Mouse (Mus musculus) Patski (cell line): ENCODE measurements at regions not wholly inside any gene's neighbourhood (a gene's known extent, or its start where the extent isn't known, plus 50 kb on each side); places are given as distances from the start of the nearest gene placed in this dataset.

Experiments
- ATAC-seq: fragments of 100-300 bp; one replicate; pipeline ENCODE4 v1.8.0; 2021
- CTCF ChIA-PET: fragments of 350-600 bp; sonication (Branson Sonifier 250); formaldehyde crosslinking; loops from one replicate; lab custom pipeline; 2022; ENCODE audit warnings: inconsistent platforms; lab: Charles Lee
- POLR2A ChIA-PET: fragments of 350-600 bp; sonication (Branson Sonifier 250); formaldehyde crosslinking; loops from one replicate; lab custom pipeline; 2022; ENCODE audit warnings: antibody characterized with exemption, inconsistent platforms; lab: Charles Lee
- DNase-seq: peaks from one replicate; pipeline ENCODE4 v3.0.0-alpha.2; 2011; ENCODE audit warnings: low read depth, low spot score
- H3K27me3 ChIP-seq: fragments of 371-371 bp; one replicate; pipeline ENCODE4 v1.5.1; 2021
- CTCF ChIP-seq: fragments of 100-300 bp; IDR thresholded peaks from one replicate; pipeline ENCODE4 v1.5.1; 2021
- in situ Hi-C: fragments of 300-500 bp; cut with MboI; formaldehyde crosslinking; loops from 3 replicates; pipeline ENCODE4 v1.11.1; 2018; ENCODE audit warnings: low pct_unique_long_range_greater_than_20kb, mixed read lengths

DNA sequence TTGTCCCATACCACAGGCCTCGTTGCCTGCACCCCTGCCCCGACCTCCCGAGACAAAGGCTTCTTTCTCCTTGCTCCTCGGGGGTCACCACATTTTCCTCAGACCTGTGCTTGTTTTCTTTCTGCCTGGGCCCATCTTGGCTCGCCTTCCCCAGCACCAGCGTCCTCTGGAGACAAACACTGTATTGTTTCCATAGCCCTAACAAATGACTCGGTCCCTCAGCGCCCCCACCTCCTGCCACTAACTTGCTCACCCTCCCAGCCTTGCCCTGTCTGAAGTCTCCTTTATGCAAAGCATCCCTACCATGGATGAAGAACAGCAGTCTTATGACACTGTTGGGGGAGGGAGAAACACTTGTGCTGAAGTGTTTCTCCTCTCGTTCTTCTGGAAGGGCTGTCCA is 402.1 kb downstream of the Sox9 start:
- DNase-seq (no peak), ATAC-seq (no peak)
- ChIA-PET CTCF (no interaction called here), POLR2A (no interaction called here)
- TF ChIP-seq CTCF = no peak
- in situ Hi-C loops = no loop called here
- no peaks in the 10 kb centered on the region for H3K27me3 ChIP-seq

DNA sequence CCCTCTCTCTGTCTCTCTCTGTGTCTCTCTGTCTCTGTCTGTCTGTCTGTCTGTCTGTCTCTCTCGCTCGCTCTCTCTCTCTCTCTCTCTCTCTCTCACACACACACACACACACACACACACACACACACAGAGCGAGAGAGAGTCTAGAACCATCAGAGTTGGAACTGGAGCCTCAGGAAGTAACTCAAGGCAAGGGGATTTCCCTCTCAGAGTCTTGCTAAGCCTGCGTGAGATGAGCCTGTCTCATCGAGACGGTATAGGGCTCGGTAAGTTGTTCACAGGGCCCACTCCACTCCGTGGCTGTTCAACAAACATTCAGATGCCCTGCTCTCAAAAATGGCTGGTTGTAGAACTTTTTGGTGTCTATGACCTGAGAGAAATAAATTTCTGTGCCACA is 405.4 kb downstream of the Sox9 start:
- CTCF ChIA-PET = no interaction called here
- in situ Hi-C loops = no loop called here
- POLR2A ChIA-PET = no interaction called here
- H3K27me3 ChIP-seq = no peaks in the 10 kb centered on the region
- no peak for TF ChIP-seq CTCF
- no peak for ATAC-seq
- no peak for DNase-seq

DNA sequence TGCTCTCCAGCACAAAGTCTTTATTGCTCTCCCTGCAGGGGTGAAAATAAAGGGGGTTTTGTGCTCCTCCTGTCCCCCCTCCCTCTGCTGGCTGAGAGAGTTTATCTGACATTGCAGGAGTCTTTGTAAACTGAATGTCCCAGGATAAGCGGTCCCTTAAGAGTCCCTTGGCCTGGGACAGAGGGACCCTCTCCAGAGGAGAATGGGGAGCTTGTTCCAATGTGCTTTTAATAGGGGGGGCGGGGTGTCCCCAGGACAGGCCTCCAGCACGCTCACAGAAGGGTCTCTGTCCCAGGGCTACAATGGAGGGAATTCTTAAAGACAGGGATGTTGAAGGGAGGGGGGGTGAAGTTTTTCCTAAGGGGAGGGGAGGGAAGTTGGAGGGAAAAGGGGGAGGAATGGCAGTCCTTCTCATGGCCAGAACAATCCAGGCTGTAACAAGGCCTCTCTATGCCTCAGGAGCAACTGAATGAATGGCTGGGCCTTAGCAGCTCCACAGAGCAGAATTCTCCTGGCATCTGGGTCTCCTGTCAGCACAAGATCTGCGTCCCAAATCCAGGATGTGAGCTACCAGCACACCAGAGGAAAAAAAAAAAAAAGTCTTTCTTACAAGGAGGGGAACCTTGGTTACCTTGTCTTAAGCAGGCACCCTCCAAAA is 406.4 kb downstream of the Sox9 start:
- no peak for DNase-seq
- in situ Hi-C loops = no loop called here
- ChIA-PET POLR2A (no interaction called here), CTCF (interaction anchor here (1.4 kb wide), 1 partner anchor 439 kb away, joined by 3 read pairs; no protein-coding TSS in a partner anchor)
- H3K27me3 ChIP-seq = no peaks in the 10 kb centered on the region
- no peak for TF ChIP-seq CTCF
- no peak for ATAC-seq

DNA sequence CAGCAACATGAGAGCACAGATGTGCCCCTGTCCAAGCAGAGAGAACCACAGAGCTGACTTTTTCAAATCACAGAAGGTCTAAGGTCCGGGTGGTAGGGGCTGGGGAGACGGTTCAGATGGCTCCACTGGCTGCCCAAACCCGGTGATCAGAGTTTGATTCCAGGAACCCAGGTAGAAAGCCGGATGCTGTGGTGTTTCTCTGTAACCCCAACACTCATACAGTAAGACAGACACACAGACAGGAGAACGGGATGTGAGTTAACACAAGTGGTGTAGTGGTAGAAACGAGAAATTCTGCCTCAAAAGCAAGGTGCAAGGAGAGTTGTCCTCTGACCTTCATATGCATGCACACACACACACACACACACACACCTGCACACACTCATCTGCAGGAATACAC is 408.0 kb downstream of the Sox9 start:
- in situ Hi-C loops = no loop called here
- ATAC-seq (no peak), DNase-seq (no peak)
- no peak for TF ChIP-seq CTCF
- CTCF ChIA-PET = no interaction called here
- H3K27me3 ChIP-seq = no peaks in the 10 kb centered on the region
- POLR2A ChIA-PET = no interaction called here

DNA sequence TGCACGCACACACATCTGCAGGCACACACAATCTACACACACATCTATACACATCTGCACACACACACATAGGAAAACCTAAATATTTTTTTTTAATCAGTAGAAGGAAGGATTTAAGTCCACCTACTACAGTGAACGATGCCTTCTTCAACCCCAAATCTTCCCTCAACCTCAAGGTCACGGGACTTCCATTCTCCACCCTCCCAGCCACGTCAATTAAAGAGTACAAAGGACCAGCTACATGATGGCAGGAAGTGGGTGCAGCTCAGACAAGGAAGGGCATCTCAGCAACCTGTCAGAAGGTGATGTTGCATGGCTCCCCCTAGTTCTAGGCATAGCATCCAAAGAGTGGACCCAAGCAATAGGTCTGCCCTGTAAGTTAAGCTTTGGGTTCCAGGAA is 408.5 kb downstream of the Sox9 start:
- ChIA-PET POLR2A (no interaction called here), CTCF (no interaction called here)
- H3K27me3 ChIP-seq = no peaks in the 10 kb centered on the region
- no peak for TF ChIP-seq CTCF
- DNase-seq (no peak), ATAC-seq (no peak)
- in situ Hi-C loops = no loop called here

DNA sequence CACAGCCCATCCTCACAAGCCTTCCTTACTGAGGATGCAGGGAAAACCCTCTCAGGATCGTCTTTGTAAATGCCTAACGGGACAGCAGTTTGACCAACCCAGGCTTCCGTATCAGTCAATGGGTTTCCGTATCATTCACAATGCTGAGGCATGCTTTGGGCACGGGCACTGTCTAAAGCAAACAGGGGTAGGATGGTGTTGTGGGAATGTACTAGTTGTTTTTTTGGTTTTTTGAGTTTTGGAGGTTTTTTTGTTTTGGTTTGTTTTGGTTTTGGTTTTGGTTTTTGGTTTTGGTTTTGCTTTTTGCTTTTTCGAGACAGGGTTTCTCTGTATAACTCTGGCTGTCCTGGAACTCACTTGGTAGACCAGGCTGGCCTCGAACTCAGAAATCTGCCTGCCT is 409.0 kb downstream of the Sox9 start:
- DNase-seq (no peak), ATAC-seq (no peak)
- no peaks in the 10 kb centered on the region for H3K27me3 ChIP-seq
- in situ Hi-C loops = no loop called here
- ChIA-PET CTCF (interaction anchor here (0.8 kb wide), 1 partner anchor 21 kb away, joined by 3 read pairs; no protein-coding TSS in a partner anchor), POLR2A (no interaction called here)
- no peak for TF ChIP-seq CTCF

DNA sequence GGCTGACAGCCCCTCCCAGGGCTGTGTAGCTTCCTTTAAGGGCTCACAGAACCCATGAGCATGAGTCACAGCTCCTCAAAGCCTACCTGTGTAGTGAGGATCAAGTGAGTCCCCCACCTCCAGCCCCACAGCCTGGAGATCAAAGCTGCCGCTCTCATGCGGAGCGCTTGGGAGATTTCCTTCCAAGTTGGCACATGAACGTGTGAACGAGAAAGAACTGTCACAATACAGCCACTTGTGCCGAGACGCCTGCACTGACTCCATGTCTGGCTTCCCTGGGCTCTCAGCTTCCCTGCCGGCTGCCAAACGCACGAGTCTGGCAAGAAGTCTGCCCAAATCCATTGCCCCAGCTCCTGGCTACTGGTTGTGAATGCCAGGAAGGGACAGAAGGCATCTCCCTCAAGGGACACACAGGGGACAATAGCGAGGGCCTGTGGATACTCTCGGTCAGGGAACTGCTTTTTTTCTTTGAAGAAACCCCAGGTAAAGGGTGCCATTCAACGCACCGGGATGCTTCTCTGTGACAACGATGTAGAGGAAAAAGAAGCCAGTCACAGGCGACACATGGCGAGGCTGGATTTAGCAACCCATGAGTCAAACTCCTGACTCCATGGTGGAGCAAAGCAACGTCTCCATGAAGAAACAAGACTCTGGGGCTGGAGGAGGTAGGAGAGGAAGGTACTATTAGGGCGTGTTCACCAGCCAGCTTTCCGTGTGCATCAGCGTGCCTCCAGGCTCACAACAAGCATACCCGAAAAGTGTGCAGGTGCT is 410.2 kb downstream of the Sox9 start:
- POLR2A ChIA-PET = no interaction called here
- no peaks in the 10 kb centered on the region for H3K27me3 ChIP-seq
- no peak for DNase-seq
- ATAC-seq = no peak
- TF ChIP-seq CTCF = no peak
- in situ Hi-C loops = no loop called here
- CTCF ChIA-PET = interaction anchor here (0.7 to 0.8 kb wide), 2 partner anchors 17 to 20 kb away, joined by 3 read pairs; no protein-coding TSS in a partner anchor

DNA sequence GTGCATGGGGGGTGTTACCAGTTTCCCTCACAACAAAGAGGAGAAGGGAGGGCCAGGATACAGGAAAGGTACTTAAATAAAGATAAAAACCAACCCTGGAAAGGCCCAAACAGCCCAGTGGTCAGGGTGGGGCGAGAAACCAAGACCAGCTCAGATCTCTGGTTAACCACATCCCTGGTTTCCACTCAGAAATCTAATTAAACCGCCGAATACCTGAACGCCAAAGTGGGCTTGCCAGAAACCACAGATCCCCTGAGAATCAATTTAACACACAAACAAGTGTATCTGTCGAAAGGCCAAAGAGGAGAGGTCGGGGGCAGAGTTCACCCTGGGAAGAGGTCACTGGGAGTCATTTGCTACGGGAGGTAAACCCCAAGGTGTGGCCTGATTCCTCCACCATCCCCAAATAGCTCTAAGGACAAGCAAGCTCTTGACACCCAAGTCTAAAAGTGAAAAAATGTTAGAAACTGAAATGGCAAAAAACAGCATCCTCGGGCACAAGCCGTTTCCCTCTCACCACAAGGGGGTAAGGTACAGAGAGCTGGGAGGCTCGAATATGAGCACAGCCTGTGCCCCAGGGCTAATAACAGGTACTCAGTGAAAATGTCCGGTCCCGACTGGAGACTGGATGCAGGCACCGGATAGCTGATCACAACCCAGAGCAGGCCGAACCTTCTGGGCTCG is 412.3 kb downstream of the Sox9 start:
- DNase-seq (no peak), ATAC-seq (peak; percentile 14)
- no peaks in the 10 kb centered on the region for H3K27me3 ChIP-seq
- ChIA-PET POLR2A (no interaction called here), CTCF (interaction anchor here (0.8 kb wide), 1 partner anchor 17 kb away, joined by 3 read pairs; no protein-coding TSS in a partner anchor)
- no peak for TF ChIP-seq CTCF
- in situ Hi-C loops = no loop called here
